Mouse (Mus musculus) common myeloid progenitor, adult 5-6 weeks (primary cell): Measurements from ENCODE around the gene Ccnb1. TPM values are rescaled to one million over a fixed set of nuclear protein-coding genes. Genes with fewer than 3 reads are reported as not detected.
A peak's percentile ranks its signal among the peaks of the same experiment; 100 is the strongest.
"Not testable (repeated sequence)": the region's sequence is repeated elsewhere in the genome, so short reads cannot be mapped to it uniquely, and the experiment has no call there.

Experiments used
- ATAC-seq: replicated peaks from 2 replicates; pipeline ENCODE4 v1.8.0; 2016; ENCODE audit warnings: low read depth, mild to moderate bottlenecking, moderate TSS enrichment, inconsistent platforms; ENCODE audit not compliant: poor library complexity, severe bottlenecking
- total RNA-seq: library from RNA; stranded (forward); fragments of 200-1000, 187-1606 nt; gene quantifications from 2 replicates; pipeline ENCODE4 v1.2.3, GENCODE M21; 2017

Ccnb1 gene
- total RNA-seq, 1 experiment from 2014 or later, result 167 TPM

DNA sequence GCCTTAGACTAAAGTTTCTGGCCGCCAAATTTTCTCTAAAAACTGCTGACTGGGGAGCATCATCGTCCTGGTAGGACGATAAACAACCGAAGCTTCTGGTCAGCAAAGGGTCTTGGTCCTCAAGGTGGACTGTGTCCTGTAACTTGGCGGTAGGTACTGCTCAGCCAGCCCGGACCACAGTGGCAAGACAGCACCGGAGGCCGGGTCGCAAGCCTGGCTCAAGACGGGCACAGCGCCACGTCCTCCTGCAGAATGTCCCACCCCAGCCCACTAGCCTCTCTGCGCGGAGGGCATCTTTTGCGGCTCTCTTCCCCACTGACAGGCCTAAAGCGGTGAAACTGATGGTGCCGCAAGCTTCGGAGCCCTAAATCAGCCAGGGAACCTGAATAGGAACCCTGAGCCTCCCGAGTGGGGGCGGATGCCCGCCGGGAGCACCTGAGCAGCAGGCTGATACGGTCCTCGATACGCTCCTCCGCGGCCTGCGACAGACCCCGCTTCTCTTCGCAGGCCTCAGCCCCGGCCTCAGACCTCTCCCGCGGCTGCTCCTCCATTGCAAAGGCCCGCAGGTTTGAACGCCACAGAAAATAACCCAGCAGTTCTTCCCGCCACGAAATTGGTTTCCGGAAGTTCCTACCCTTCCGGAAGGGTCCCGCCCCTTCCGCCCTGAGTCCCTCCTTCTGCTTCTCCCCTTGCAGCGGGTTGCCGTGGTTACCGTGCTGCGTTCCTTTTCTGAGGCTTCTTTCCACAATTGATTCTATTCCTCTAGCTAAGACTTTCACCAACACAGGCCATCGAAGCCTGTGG is 10.9 kb downstream of the Ccnb1 start, which contains the start of gene Cenph:
Gene Cenph, minus strand, starts transcription at position 648 of the 804 bp plus-strand sequence.
- peak; percentile 94 for ATAC-seq

DNA sequence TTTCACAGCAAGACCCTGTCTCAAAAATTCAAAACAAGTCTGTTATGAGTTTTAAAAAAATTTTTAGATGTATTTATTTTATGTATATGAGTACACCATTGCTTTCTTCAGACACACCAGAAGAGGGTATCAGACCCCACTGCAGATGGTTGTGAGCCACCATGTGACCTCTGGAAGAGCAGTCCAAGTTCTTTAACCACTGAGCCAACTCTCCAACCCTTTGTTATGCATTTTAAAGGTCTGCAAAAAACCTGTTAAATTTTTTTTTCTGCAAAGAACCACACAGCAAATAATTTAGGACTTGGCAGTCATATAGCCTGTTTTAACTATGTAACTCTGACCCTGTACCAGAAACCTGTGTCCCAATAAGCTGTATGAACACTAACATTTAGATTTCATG is 11.7 kb downstream of the Ccnb1 start:
- no peak for ATAC-seq

DNA sequence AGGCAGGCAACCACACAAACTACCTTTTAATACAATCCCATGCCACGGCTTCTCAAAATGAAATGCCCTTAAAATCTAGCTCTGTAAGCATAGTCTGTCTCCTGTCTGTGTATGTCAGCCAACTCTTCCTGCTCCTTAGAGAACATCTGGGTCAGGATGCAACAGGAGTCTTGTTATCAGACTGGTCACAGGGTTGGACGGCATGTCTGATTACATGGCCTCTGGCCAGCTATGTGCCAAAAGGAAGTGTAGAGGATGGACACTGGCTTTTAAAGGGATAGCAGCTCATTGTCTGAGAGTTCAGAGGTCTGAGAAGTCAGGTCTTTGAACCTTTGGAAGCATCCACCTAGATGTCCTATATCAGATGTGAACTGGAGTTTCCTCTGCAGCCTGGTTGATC is 31.0 kb downstream of the Ccnb1 start:
- ATAC-seq, result no peak

DNA sequence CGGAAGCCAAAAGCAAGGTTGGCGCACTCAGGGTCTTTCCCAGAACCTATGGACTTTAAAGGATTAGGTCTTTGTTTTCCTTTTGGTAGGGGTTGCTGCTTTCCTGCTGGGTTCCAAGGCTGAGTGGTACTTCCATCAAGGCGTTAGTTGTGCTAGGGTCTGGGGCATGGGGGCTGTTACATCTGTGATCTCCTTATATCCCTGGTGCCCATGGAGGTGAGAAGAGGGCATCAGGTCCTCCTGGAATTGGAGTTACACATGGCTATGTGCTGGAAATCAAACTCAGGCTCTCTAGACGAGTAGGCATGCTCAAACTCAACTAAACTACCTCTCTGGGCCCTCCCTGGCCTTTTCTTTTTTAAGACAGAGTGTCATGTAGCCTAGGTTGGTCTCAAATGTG is 32.2 kb downstream of the Ccnb1 start:
- no peak for ATAC-seq

DNA sequence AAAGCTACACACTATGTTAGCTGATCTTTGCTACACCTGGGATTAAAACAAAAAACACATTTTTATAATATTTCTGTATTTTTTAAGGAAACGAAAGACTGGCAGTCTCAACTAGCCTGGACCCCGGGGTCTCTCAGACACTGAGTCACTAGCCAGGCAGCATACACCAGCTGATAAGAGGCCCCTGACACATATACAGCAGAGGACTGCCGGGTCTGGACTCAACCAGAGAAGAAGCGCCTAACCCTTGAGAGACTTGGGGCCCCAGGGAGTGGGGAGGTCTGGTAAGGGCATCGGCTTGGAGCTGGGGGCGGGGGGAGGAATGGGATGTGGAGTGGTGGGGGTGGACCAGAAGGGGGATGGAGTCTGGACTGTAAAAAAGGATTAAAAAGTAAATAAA is 33.4 kb downstream of the Ccnb1 start:
- no peak for ATAC-seq

DNA sequence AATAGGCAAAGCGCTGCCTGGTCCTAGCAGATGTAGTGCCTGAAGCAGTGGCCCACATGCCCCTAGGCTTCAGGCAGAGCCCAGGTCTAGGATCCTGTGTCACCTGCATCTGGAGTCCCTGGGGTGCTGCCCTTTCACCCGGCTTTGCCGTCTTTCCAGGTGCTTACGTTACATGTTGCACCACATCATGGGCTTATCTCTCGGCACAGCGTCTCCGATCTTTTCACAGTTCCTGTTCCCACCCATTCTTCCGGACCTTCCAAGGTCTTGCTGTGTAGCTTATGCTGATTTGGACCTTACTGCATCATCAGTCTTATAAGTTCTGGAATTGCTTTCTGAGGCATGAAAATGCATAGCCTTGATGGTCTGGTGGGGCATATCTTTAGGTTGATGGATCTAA is 33.8 kb downstream of the Ccnb1 start:
- no peak for ATAC-seq

DNA sequence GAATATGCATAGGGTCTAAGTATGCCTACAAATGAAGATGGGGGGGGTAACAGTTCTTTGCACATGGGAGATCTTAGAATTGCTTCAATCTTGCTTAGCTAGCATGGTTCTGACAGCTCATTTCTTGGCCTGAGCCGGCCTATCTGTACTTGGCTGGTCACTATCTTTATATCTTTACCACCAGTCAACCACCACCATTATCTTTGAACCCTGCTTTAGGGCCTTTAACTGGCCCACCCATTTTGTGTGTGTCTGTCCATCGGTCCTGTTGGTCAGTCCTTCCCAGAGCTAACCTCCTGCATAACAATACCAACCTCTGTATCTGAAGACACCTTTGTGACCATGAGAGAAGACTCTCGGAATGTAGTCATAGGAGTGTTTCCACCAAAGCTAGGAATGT is 35.0 kb downstream of the Ccnb1 start:
- no peak for ATAC-seq

DNA sequence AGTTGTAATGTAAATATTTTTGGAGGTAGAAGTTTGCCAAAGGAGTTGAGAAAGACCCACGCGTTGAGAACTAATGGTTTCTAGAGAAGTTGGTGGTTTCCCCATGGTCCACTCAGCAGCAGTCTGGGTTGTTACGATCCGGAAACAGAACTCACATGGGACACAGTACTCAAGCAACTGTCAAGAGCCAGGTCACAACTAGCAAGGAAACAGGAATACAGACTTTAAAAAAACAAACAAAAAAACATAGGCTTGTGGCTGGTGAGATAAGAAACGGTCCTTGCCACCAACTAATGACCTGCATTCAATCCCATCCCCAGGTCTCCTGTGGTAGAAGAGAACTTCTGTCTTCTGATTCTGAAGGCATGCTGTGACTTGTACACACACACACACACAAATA is 35.6 kb downstream of the Ccnb1 start:
- peak; percentile 69 for ATAC-seq

DNA sequence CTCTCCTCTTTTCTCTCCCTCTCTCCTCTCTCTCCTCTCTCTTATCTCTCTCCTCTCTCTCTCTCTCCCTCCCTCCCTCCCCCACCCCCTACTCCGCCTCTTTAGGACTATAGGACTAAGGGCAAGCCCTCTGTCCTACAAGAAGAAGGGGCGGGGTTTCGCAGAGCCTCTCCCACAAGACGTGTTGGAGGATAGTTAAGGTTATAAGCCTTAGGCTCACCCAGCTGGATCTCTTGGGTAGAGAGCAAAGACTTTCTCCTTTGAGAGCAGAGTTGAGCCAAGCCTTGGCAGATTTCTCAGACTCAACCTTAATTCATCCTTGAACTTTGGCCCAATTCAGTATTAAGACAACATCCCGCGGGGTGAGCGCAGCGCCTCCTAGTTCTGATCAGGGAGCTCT is 37.7 kb downstream of the Ccnb1 start:
- no peak for ATAC-seq

DNA sequence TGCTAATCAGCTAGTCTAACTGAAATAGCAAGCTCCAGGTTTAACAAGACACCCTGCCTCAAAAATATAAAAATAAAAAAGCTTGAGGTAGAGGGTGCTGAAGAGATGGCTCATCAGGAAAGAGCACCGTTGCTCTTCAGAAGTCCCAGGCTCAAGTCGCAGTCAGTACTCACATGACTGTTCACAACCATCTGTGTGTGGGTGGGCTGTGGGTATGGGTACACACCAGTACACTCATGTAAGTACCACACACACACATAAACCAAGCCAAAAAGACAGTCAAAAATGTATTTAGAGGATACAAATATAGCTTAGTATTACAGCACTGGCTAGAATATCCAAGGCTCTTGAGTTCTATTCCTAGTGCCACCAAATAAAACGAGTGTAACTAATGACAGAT is 40.3 kb downstream of the Ccnb1 start:
- ATAC-seq, result no peak

DNA sequence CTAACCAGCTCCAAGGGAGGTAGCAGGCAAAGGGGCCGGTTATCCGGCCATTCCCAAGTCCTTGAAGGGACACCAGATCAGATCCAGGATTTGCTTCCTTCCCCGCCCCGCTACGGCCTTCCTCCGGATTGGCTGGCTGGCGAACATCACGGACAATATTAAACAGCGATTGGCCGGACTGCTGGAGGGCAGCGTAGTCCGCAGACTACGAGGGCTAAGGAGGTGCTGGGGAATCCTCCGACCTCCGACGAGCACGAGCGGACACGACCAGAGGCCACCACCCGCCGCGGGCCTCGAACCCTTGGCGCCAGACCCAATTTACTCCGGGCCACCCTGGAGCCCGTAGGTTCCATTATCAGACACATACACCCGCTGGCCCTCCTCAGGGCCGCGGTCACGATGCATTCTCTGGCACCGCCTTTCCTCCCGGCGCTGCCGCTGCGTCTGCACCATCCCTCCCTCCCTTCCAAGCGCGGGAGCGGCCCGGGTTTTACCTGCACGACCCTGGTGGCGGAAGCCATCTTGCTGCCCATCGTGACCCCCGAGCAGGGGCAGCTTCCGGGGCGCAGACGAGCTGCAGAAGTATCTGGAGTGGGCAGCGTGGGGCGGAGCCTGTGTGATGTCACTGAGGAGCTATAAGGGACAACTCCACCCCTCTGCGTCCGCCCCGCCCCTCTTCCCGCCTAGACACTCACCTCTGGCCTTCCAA is 42.2 kb downstream of the Ccnb1 start, which contains the start of gene Mrps36:
Gene Mrps36, minus strand, starts transcription at position 624 of the 709 bp plus-strand sequence.
- ATAC-seq, result peak; percentile 90

DNA sequence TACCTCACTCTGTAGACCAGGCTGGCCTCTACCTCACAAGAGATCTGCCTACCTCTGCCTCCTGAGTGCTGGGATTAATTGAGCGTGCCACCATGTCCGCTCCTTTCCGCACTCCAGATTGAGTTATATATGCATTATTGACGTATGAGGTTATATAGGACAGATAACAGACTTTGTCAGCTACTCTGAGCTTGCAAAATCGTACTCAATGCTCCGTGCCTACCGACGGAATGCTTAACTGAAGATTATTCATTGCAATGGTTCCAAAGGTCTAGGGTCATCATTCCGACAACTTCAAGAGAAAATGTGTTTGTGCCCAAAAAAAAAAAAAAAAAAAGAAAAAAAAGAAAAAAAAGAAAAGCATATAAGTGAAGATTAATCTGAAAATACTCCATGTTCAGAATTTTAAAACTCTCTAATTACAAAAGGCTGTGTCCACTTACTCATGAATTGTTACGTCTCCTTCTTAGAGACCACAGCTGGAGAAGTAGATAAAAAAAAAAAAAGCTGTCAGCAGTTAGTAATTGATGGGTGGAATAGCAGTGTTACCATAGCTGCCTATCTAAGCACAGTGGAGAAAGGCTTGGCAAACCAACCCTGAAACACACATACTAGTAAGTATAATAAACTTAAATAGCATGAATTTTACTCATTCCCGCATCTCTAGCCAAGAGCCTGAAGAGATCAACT is 42.9 kb downstream of the Ccnb1 start:
- peak; percentile 49 for ATAC-seq

DNA sequence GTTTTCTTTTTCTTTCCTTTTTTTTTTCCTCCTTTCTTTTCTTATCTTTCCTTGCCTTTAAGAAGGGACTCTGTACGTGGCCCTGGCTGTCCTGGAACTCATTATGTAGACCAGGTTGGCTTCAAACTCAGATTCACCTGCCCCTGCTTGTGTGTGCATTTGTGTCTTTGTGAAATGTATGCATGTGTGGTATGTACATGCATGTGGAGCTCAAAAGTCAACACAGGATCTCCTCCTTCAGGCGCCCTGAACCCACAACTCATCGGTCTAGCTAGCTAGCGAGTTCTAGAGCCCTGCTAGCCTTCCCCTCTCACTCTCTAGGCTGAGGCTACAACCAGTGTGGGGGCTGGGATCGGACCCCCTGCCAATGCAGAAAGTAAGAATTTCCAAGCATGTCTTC is 43.5 kb downstream of the Ccnb1 start:
- no peak for ATAC-seq

DNA sequence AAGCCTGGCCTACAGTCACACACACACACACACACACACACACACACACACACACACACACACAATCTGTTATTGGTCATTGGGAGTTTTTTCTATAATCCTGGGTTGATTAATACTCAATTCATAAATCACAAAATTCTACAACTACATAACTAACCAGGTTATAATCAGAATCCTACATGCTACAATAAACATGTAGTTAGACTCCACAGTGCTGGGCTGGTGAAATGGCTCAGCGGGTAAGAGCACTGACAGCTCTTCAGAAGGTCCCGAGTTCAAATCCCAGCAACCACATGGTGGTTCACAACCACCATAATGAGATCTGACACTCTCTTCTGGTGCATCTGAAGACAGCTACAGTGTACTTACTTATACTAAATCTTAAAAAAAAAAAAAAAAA is 53.6 kb downstream of the Ccnb1 start:
- ATAC-seq, result no peak

DNA sequence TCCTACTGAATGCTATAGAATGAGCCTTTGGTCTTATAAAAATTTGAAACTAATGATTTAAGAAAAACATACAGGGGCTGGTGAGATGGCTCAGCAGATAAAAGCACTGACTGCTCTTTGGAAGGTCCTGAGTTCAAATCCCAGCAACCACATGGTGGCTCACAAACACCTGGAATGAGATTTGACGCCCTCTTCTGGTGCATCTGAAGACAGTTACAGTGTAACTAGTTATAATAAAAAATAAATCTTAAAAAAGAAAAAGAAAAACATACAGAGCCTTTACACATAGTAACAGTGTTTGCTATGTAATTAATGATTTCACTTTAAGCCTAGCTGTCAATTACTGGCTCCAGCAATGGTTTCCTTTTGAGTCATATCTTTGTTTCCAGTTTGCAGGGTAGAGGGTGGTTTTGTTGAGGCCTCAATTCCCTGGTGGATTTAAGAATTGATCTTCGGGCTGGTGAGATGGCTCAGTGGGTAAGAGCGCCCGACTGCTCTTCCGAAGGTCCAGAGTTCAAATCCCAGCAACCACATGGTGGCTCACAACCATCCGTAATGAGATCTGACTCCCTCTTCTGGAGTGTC is 54.8 kb downstream of the Ccnb1 start:
- ATAC-seq, result not testable (repeated sequence)

DNA sequence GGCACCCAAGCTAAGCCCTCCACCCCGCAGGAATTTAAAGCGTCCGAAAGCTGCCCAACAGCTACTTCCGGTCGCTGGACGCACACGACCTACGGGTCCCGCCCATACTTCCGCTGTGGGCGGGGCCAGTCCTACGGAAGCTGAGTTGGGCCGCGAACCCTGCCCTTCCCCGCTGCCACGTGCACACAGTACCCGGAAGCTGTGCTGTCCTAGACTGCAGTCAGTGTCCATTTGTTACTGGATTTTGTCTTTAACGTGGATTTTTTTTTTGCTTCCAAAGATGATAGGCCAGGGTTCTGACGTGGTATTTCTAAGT is 55.6 kb downstream of the Ccnb1 start, which contains the start of gene Cdk7:
Gene Cdk7, minus strand, starts transcription at position 79 of the 316 bp plus-strand sequence.
- ATAC-seq, result peak; percentile 98

DNA sequence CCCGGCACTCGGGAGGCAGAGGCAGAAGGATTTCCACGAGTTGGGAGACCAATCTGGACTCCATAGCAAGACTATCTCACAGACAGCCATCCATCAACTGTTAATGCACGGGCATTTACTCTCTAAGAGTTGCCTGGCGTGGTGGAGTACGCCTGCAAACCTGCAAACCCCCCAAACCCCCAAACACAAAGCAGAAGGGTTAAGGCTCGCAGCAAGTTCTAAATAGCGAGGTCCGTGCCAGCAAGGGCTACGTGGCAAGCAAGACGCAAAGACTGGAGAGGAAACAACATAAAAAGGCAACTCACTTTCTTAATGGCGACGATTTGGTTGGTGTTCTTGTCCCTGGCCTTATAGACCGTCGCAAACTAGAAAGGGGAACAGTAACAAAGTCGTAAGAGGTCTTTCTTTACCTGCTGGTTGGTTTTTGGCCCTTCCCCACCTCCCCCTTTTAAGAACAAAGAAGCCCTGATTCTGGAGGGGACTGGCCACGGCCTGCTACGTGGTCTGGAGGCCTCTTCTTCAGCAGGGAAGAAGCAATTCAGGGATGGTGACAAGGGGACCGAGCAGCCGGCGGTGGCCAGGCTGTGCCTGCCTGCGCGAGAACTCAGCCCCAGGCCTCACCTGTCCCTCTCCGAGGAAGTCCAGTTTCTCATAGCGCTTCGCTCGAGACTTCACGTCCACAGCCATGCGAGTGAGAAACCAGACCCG is 56.1 kb downstream of the Ccnb1 start:
- ATAC-seq, result peak; percentile 36; the same call in 1 of the 2 replicates
